Mouse (Mus musculus): ENCODE data around the gene Msh3. TPM values are rescaled to one million over a fixed set of nuclear protein-coding genes. Genes with fewer than 3 reads are reported as not detected.
A peak's percentile ranks its signal among the peaks of the same experiment; 100 is the strongest.
"Not testable (repeated sequence)": the region's sequence is repeated elsewhere in the genome, so short reads cannot be mapped to it uniquely, and the experiment has no call there.

Msh3 gene
- polyA plus RNA-seq (2014; fragmentation: Nextera tagmentation; extraction: Ambion mirVana) = 39.0 and 43.8 TPM in 2 replicates

DNA sequence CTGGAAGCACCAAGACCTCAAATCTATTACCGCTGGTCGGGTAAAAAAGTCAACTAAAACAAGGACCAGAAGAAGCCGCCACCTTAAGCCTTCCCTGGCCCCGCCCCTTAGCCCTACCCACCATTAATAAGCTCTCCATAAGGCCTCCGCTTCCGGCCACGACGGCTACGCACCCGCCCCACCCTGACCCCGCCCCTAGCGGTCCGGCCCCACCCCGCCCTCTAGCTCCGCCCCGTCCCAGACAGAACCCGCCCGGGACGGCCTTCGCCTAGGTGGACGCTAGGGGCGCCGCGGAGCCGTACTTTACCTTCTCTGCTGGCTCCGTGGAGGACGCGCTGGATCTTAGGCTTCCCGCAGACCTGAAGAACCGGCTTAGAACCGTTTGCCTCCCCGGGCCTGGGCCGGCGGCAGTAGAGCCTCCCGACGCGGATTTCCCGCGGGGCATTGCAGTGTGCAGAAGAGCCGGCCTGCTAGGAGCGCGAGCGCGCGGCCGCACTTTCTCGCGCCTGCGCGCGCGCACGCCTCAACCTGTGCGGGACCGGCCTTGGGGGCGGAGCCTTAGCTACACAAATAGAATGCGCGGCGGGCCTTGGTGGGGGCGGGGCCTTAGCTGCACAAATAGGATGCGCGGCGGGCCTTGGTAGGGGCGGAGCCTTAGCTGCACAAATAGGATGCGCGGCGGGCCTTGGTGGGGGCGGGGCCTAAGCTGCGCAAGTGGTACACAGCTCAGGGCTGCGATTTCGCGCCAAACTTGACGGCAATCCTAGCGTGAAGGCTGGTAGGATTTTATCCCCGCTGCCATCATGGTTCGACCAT, at the start of gene Msh3, which contains the start of gene Dhfr:
Gene Msh3, minus strand, starts transcription at position 548 of the 816 bp plus-strand sequence.
Gene Dhfr, plus strand, starts transcription at position 271 of the 816 bp plus-strand sequence.
- H3K4me2 ChIP-seq (ENCODE audit: low read depth, low read length, severe bottlenecking) = peak within 1 kb of the TSS; percentile 71
- H3K27me3 ChIP-seq (ENCODE audit: control insufficient read depth, insufficient read depth, low read length) = no peaks in the 10 kb centered on the region
- DNase-seq (ENCODE audit: low spot score) (peak; percentile 100), ATAC-seq (replicated peaks; ENCODE audit: low FRiP score) (peak; percentile 97)
- WGBS = under 1% methylated on average over 73 of the region's 76 CpGs
- peak within 1 kb of the TSS; percentile 68 for H3K4me3 ChIP-seq (ENCODE audit: low read depth, low read length)
- peaks cover 3% of the 10 kb centered on the region; the same call in 1 of the 2 replicates for H3K36me3 ChIP-seq (ENCODE audit: control insufficient read depth, insufficient read depth, low read length)
- no peaks in the 10 kb centered on the region for H3K9me3 ChIP-seq (ENCODE audit: control insufficient read depth, low read length)
- H3K27ac ChIP-seq (ENCODE audit: low read depth, low read length) = peak within 1 kb of the TSS; percentile 84
- H3K4me1 ChIP-seq (replicated peaks; ENCODE audit: control insufficient read depth, insufficient read depth, low read length) = peaks cover 4% of the 10 kb centered on the region; the same call in 1 of the 2 replicates
- H3K9ac ChIP-seq (ENCODE audit: low read length) = peak within 1 kb of the TSS; percentile 74

DNA sequence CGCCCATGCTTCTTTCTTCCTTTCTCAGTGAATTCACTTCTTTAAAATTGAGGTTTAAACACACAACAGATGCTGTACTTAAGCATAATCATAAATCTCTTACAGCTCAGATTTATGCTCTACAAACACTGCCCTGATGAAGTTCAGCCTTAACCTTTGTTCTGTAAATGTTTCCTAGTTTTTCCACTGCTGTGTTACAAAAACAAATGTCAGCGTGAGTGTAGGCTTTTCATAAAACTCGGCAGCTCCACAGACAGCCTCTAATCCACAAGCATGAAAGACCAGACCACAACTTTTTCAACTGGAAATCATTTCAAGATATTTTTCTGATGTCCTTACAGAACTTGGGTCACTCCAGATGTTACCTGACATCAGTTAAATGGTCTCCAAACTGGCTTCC, 48.7 kb upstream of the Msh3 start:
- WGBS = 81% methylated on average over 3 of the region's 3 CpGs
- Histone ChIP-seq H3K27ac (ENCODE audit: low read depth, low read length) (no peak overlapping the region), H3K4me2 (ENCODE audit: low read depth, low read length, severe bottlenecking) (no peak overlapping the region), H3K36me3 (ENCODE audit: control insufficient read depth, insufficient read depth, low read length) (no peaks in the 10 kb centered on the region), H3K27me3 (ENCODE audit: control insufficient read depth, insufficient read depth, low read length) (no peaks in the 10 kb centered on the region), H3K9me3 (ENCODE audit: control insufficient read depth, low read length) (no peaks in the 10 kb centered on the region), H3K4me3 (ENCODE audit: low read depth, low read length) (no peak overlapping the region), H3K4me1 (replicated peaks; ENCODE audit: control insufficient read depth, insufficient read depth, low read length) (no peaks in the 10 kb centered on the region), H3K9ac (ENCODE audit: low read length) (no peak overlapping the region)
- no peak for DNase-seq (ENCODE audit: low spot score)
- ATAC-seq (replicated peaks; ENCODE audit: low FRiP score) = no peak

GRCm38 (mm10) chr13:92402063-92402462, 47.3 kb upstream of the Msh3 start:
- Histone ChIP-seq H3K4me1 (replicated peaks; ENCODE audit: control insufficient read depth, insufficient read depth, low read length) (no peaks in the 10 kb centered on the region), H3K27me3 (ENCODE audit: control insufficient read depth, insufficient read depth, low read length) (no peaks in the 10 kb centered on the region), H3K9ac (ENCODE audit: low read length) (no peak overlapping the region), H3K27ac (ENCODE audit: low read depth, low read length) (no peak overlapping the region), H3K36me3 (ENCODE audit: control insufficient read depth, insufficient read depth, low read length) (no peaks in the 10 kb centered on the region), H3K4me2 (ENCODE audit: low read depth, low read length, severe bottlenecking) (no peak overlapping the region), H3K9me3 (ENCODE audit: control insufficient read depth, low read length) (no peaks in the 10 kb centered on the region), H3K4me3 (ENCODE audit: low read depth, low read length) (no peak overlapping the region)
- DNase-seq (ENCODE audit: low spot score) (no peak), ATAC-seq (replicated peaks; ENCODE audit: low FRiP score) (no peak)
- WGBS = 85% methylated on average over 2 of the region's 2 CpGs

GRCm38 (mm10) chr13:92398491-92399384, 43.9 kb upstream of the Msh3 start:
- H3K27me3 ChIP-seq (ENCODE audit: control insufficient read depth, insufficient read depth, low read length) = no peaks in the 10 kb centered on the region
- H3K27ac ChIP-seq (ENCODE audit: low read depth, low read length) = no peak overlapping the region
- H3K9me3 ChIP-seq (ENCODE audit: control insufficient read depth, low read length) = no peaks in the 10 kb centered on the region
- H3K4me3 ChIP-seq (ENCODE audit: low read depth, low read length) = no peak overlapping the region
- 68% methylated on average over 11 of the region's 11 CpGs for WGBS
- no peaks in the 10 kb centered on the region for H3K4me1 ChIP-seq (replicated peaks; ENCODE audit: control insufficient read depth, insufficient read depth, low read length)
- H3K36me3 ChIP-seq (ENCODE audit: control insufficient read depth, insufficient read depth, low read length) = no peaks in the 10 kb centered on the region
- DNase-seq (ENCODE audit: low spot score) (no peak), ATAC-seq (replicated peaks; ENCODE audit: low FRiP score) (no peak)
- H3K4me2 ChIP-seq (ENCODE audit: low read depth, low read length, severe bottlenecking) = no peak overlapping the region
- H3K9ac ChIP-seq (ENCODE audit: low read length) = no peak overlapping the region

GRCm38 (mm10) chr13:92393047-92393661, 38.4 kb upstream of the Msh3 start:
- Histone ChIP-seq H3K36me3 (ENCODE audit: control insufficient read depth, insufficient read depth, low read length) (no peaks in the 10 kb centered on the region; the same call in 1 of the 2 replicates), H3K4me2 (ENCODE audit: low read depth, low read length, severe bottlenecking) (no peak overlapping the region), H3K4me1 (replicated peaks; ENCODE audit: control insufficient read depth, insufficient read depth, low read length) (no peaks in the 10 kb centered on the region), H3K27ac (ENCODE audit: low read depth, low read length) (no peak overlapping the region), H3K4me3 (ENCODE audit: low read depth, low read length) (no peak overlapping the region), H3K9ac (ENCODE audit: low read length) (no peak overlapping the region), H3K27me3 (ENCODE audit: control insufficient read depth, insufficient read depth, low read length) (no peaks in the 10 kb centered on the region), H3K9me3 (ENCODE audit: control insufficient read depth, low read length) (no peaks in the 10 kb centered on the region)
- WGBS = 76% methylated on average over 12 of the region's 12 CpGs
- no peak for DNase-seq (ENCODE audit: low spot score)
- ATAC-seq (replicated peaks; ENCODE audit: low FRiP score) = no peak

GRCm38 (mm10) chr13:92387367-92387766, 32.6 kb upstream of the Msh3 start:
- Histone ChIP-seq H3K4me3 (ENCODE audit: low read depth, low read length) (no peak overlapping the region), H3K9ac (ENCODE audit: low read length) (no peak overlapping the region), H3K36me3 (ENCODE audit: control insufficient read depth, insufficient read depth, low read length) (no peaks in the 10 kb centered on the region; the same call in 1 of the 2 replicates), H3K9me3 (ENCODE audit: control insufficient read depth, low read length) (no peaks in the 10 kb centered on the region), H3K27ac (ENCODE audit: low read depth, low read length) (no peak overlapping the region), H3K4me1 (replicated peaks; ENCODE audit: control insufficient read depth, insufficient read depth, low read length) (no peaks in the 10 kb centered on the region), H3K27me3 (ENCODE audit: control insufficient read depth, insufficient read depth, low read length) (no peaks in the 10 kb centered on the region), H3K4me2 (ENCODE audit: low read depth, low read length, severe bottlenecking) (no peak overlapping the region)
- no peak for ATAC-seq (replicated peaks; ENCODE audit: low FRiP score)
- no peak for DNase-seq (ENCODE audit: low spot score)
- 92% methylated on average over 3 of the region's 3 CpGs for WGBS

DNA sequence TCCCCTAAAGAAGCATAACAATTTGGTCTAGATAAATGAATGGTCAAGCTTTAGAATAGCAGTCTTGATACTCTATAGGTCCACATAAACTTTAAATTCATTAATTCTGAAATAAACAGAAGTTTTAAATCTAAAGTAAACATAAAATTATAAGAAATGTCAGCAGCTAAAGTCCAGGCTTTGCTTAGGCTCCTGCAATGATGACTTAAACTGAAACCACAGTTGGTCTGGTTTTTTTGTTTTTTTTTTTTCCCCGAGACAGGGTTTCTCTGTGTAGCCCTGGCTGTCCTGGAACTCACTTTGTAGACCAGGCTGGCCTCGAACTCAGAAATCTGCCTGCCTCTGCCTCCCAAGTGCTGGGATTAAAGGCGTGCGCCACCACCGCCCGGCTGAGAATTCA, 16.7 kb upstream of the Msh3 start:
- DNase-seq (ENCODE audit: low spot score); H3K4me3 ChIP-seq (ENCODE audit: low read depth, low read length); H3K36me3 ChIP-seq (ENCODE audit: control insufficient read depth, insufficient read depth, low read length); H3K4me2 ChIP-seq (ENCODE audit: low read depth, low read length, severe bottlenecking); H3K27me3 ChIP-seq (ENCODE audit: control insufficient read depth, insufficient read depth, low read length); H3K4me1 ChIP-seq (replicated peaks; ENCODE audit: control insufficient read depth, insufficient read depth, low read length); ATAC-seq (replicated peaks; ENCODE audit: low FRiP score); H3K9ac ChIP-seq (ENCODE audit: low read length); H3K27ac ChIP-seq (ENCODE audit: low read depth, low read length); H3K9me3 ChIP-seq (ENCODE audit: control insufficient read depth, low read length): not testable (repeated sequence)
- WGBS = 96% methylated on average over 6 of the region's 6 CpGs

- peaks cover 10% of the 10 kb centered on the region; the same call in 1 of the 2 replicates for H3K36me3 ChIP-seq (ENCODE audit: control insufficient read depth, insufficient read depth, low read length)
- WGBS = 94% methylated on average over 3 of the region's 3 CpGs
These were observed 16.0 kb upstream of the Msh3 start for GRCm38 (mm10) chr13:92370811-92371210.

More at GRCm38 (mm10) chr13:92370811-92371210, 16.0 kb upstream of the Msh3 start:
- Histone ChIP-seq H3K27ac (ENCODE audit: low read depth, low read length) (no peak overlapping the region), H3K9me3 (ENCODE audit: control insufficient read depth, low read length) (no peaks in the 10 kb centered on the region), H3K27me3 (ENCODE audit: control insufficient read depth, insufficient read depth, low read length) (no peaks in the 10 kb centered on the region), H3K4me3 (ENCODE audit: low read depth, low read length) (no peak overlapping the region), H3K9ac (ENCODE audit: low read length) (no peak overlapping the region), H3K4me2 (ENCODE audit: low read depth, low read length, severe bottlenecking) (no peak overlapping the region), H3K4me1 (replicated peaks; ENCODE audit: control insufficient read depth, insufficient read depth, low read length) (no peaks in the 10 kb centered on the region)
- ATAC-seq (replicated peaks; ENCODE audit: low FRiP score) (no peak), DNase-seq (ENCODE audit: low spot score) (no peak)
